Comparison of ENCODE assay signal across 22 mouse cellular contexts in genomic region chr2:180290503-180290902, GRCm38 (mm10). TPM values are rescaled to one million over a fixed set of nuclear protein-coding genes. Genes with fewer than 3 reads are reported as not detected.
DNase-seq lines count a peak whose midpoint lies in the region; ATAC-seq lines count a peak whose summit lies in the region.
"Had no signal": no experiment of that assay in that cellular context is flagged by ENCODE, and none has a peak within 500 bp of the region (broad histone marks: within the 10 kb centered on the region; RNA-seq: fewer than 3 reads in every experiment).

No protein-coding gene starts in this region.

- 69% methylated on average over 6 of the region's 6 CpGs for WGBS in kidney, embryonic 14.5 days
- WGBS in lung, embryonic 16.5 days = 44% methylated on average over 6 of the region's 6 CpGs
- WGBS in embryonic facial prominence, embryonic 13.5 days = 40% methylated on average over 6 of the region's 6 CpGs
- 48% methylated on average over 6 of the region's 6 CpGs for WGBS in stomach, embryonic 16.5 days

- H3K4me2 ChIP-seq in kidney, embryonic 14.5 days (replicated peaks; ENCODE audit: low read depth, low read length) = no peak overlapping the region
- no peak overlapping the region for H3K4me2 ChIP-seq in lung, embryonic 16.5 days (ENCODE audit: low read depth, low read length)
- H3K4me2 ChIP-seq in embryonic facial prominence, embryonic 13.5 days = no peak overlapping the region
- peak overlapping the region; percentile 20; the same call in 1 of the 2 replicates for H3K4me2 ChIP-seq in stomach, embryonic 16.5 days (ENCODE audit: low read depth, low read length)
- H3K4me2 ChIP-seq: liver, embryonic 15.5 days had no signal

- DNase-seq in kidney, postnatal 4 days = no peak
- no peak for DNase-seq in lung, postnatal 14 days
- DNase-seq in frontal cortex, postnatal 25 days (ENCODE audit: low spot score in 2 of 2) = no peak
- DNase-seq: adrenal gland, postnatal 14 days; cerebellum, adult 2 months; cerebellum, postnatal 25 days; gastrocnemius, postnatal 10 days; liver had no signal

- H3K9me3 ChIP-seq in kidney, embryonic 14.5 days (ENCODE audit: control insufficient read depth, low read length) = no peaks in the 10 kb centered on the region
- no peaks in the 10 kb centered on the region for H3K9me3 ChIP-seq in lung, embryonic 16.5 days (ENCODE audit: control insufficient read depth, low read length)
- no peaks in the 10 kb centered on the region for H3K9me3 ChIP-seq in embryonic facial prominence, embryonic 13.5 days
- H3K9me3 ChIP-seq in stomach, embryonic 16.5 days (replicated peaks; ENCODE audit: control insufficient read depth, low read length) = no peaks in the 10 kb centered on the region
- H3K9me3 ChIP-seq: hindbrain, embryonic 10.5 days; limb, embryonic 10.5 days; liver, embryonic 15.5 days had no signal

- no peak; the same call in 1 of the 2 replicates for ATAC-seq in kidney, embryonic 14.5 days (ENCODE audit: low FRiP score, low TSS enrichment)
- no peak for ATAC-seq in lung, embryonic 16.5 days (ENCODE audit: low read depth)
- no peak for ATAC-seq in embryonic facial prominence, embryonic 13.5 days (ENCODE audit: insufficient number of reproducible peaks, insufficient read depth, low FRiP score, low TSS enrichment, low read depth)
- no peak for ATAC-seq in stomach, embryonic 16.5 days (ENCODE audit: insufficient read depth, low FRiP score)
- ATAC-seq: forebrain, embryonic 14.5 days; hindbrain, postnatal 0 days had no signal

- no peaks in the 10 kb centered on the region for H3K4me1 ChIP-seq in kidney, embryonic 14.5 days (ENCODE audit: control insufficient read depth, insufficient read depth, low read length)
- peaks cover 33% of the 10 kb centered on the region for H3K4me1 ChIP-seq in lung, embryonic 16.5 days (replicated peaks; ENCODE audit: control insufficient read depth, insufficient read depth, low read length)
- H3K4me1 ChIP-seq in embryonic facial prominence, embryonic 13.5 days = peaks cover 13% of the 10 kb centered on the region; the same call in 1 of the 2 replicates
- peaks cover 21% of the 10 kb centered on the region for H3K4me1 ChIP-seq in stomach, embryonic 16.5 days (ENCODE audit: control insufficient read depth, insufficient read depth, low read length)
- H3K4me1 ChIP-seq: liver, embryonic 15.5 days had no signal

- no peak overlapping the region for H3K4me3 ChIP-seq in kidney, embryonic 14.5 days (ENCODE audit: low read length)
- H3K4me3 ChIP-seq in lung, embryonic 16.5 days (ENCODE audit: low read length) = no peak overlapping the region
- no peak overlapping the region for H3K4me3 ChIP-seq in embryonic facial prominence, embryonic 13.5 days
- no peak overlapping the region for H3K4me3 ChIP-seq in stomach, embryonic 16.5 days (replicated peaks; ENCODE audit: low read length)
- H3K4me3 ChIP-seq: hindbrain, embryonic 10.5 days; limb, embryonic 10.5 days; liver, embryonic 15.5 days had no signal

- no peaks in the 10 kb centered on the region for H3K27me3 ChIP-seq in kidney, embryonic 14.5 days (ENCODE audit: control insufficient read depth, insufficient read depth, low read length)
- no peaks in the 10 kb centered on the region for H3K27me3 ChIP-seq in lung, embryonic 16.5 days (ENCODE audit: control insufficient read depth, insufficient read depth, low read depth, low read length)
- H3K27me3 ChIP-seq in embryonic facial prominence, embryonic 13.5 days = no peaks in the 10 kb centered on the region
- no peaks in the 10 kb centered on the region for H3K27me3 ChIP-seq in stomach, embryonic 16.5 days (ENCODE audit: control insufficient read depth, insufficient read depth, low read length)
- H3K27me3 ChIP-seq: liver, embryonic 15.5 days had no signal

- H3K36me3 ChIP-seq in kidney, embryonic 14.5 days (ENCODE audit: control insufficient read depth, insufficient read depth, low read length) = no peaks in the 10 kb centered on the region
- H3K36me3 ChIP-seq in lung, embryonic 16.5 days (ENCODE audit: control insufficient read depth, insufficient read depth, low read length) = no peaks in the 10 kb centered on the region
- H3K36me3 ChIP-seq in embryonic facial prominence, embryonic 13.5 days = no peaks in the 10 kb centered on the region
- H3K36me3 ChIP-seq in stomach, embryonic 16.5 days (ENCODE audit: control insufficient read depth, insufficient read depth, low read length) = no peaks in the 10 kb centered on the region
- H3K36me3 ChIP-seq: hindbrain, embryonic 10.5 days; limb, embryonic 10.5 days; liver, embryonic 15.5 days had no signal

- H3K9ac ChIP-seq in kidney, embryonic 14.5 days (ENCODE audit: low read depth, low read length) = no peak overlapping the region
- H3K9ac ChIP-seq in lung, embryonic 16.5 days (ENCODE audit: low read length) = no peak overlapping the region; the same call in 1 of the 2 replicates
- no peak overlapping the region for H3K9ac ChIP-seq in embryonic facial prominence, embryonic 13.5 days
- H3K9ac ChIP-seq in stomach, embryonic 16.5 days (ENCODE audit: low read length) = peak overlapping the region; percentile 25; the same call in 1 of the 2 replicates
- H3K9ac ChIP-seq: liver, embryonic 15.5 days had no signal

- peak overlapping the region; percentile 12; the same call in 1 of the 2 replicates for H3K27ac ChIP-seq in kidney, embryonic 14.5 days (ENCODE audit: low read depth, low read length)
- H3K27ac ChIP-seq in lung, embryonic 16.5 days (ENCODE audit: low read length) = peak overlapping the region; percentile 76
- H3K27ac ChIP-seq in embryonic facial prominence, embryonic 13.5 days = 0 out of 2 replicates have a peak overlapping the region, but pooled peaks have one; percentile 11
- H3K27ac ChIP-seq in stomach, embryonic 16.5 days (ENCODE audit: low read length) = peak overlapping the region; percentile 47
- H3K27ac ChIP-seq: hindbrain, embryonic 10.5 days; hindbrain, postnatal 0 days; liver, embryonic 15.5 days had no signal

RNA-seq across cellular contexts. Expression of gene Rbbp8nl, which starts 0.8 kb away (rescaled TPM):
- 0.37 and 1.1 TPM in 2 replicates for polyA plus RNA-seq in kidney, embryonic 14.5 days (2014; fragmentation: Nextera tagmentation; extraction: Ambion mirVana)
- polyA plus RNA-seq in lung, embryonic 16.5 days (2015; fragmentation: Nextera tagmentation; extraction: Ambion mirVana) = 2.7 and 2.8 TPM in 2 replicates
- 1.6 and 1.7 TPM in 2 replicates for polyA plus RNA-seq in embryonic facial prominence, embryonic 13.5 days (2015; fragmentation: Nextera tagmentation; extraction: Ambion mirVana)
- 3.7 and 5.9 TPM in 2 replicates for polyA plus RNA-seq in stomach, embryonic 16.5 days (2015; fragmentation: Nextera tagmentation; extraction: Ambion mirVana)
- polyA plus RNA-seq: C2C12; cerebellum, adult 2 months; forebrain, embryonic 14.5 days; hindbrain, postnatal 0 days; liver, embryonic 15.5 days; midbrain, postnatal 0 days; neural tube, embryonic 14.5 days had no signal

RNA-seq across cellular contexts. Expression of gene Cables2, which starts 17.2 kb away (rescaled TPM):
- polyA plus RNA-seq in kidney, embryonic 14.5 days (2014; fragmentation: Nextera tagmentation; extraction: Ambion mirVana) = 13.3 and 21.1 TPM in 2 replicates
- 6.3 and 8.4 TPM in 2 replicates for polyA plus RNA-seq in lung, embryonic 16.5 days (2015; fragmentation: Nextera tagmentation; extraction: Ambion mirVana)
- 11.6 and 14.6 TPM in 2 replicates for polyA plus RNA-seq in embryonic facial prominence, embryonic 13.5 days (2015; fragmentation: Nextera tagmentation; extraction: Ambion mirVana)
- polyA plus RNA-seq in stomach, embryonic 16.5 days (2015; fragmentation: Nextera tagmentation; extraction: Ambion mirVana) = 4.3 and 4.6 TPM in 2 replicates

RNA-seq across cellular contexts. Expression of gene Rps21, which starts 33.3 kb away (rescaled TPM):
- polyA plus RNA-seq in kidney, embryonic 14.5 days (2014; fragmentation: Nextera tagmentation; extraction: Ambion mirVana) = 730 and 1,037 TPM in 2 replicates
- 455 and 526 TPM in 2 replicates for polyA plus RNA-seq in lung, embryonic 16.5 days (2015; fragmentation: Nextera tagmentation; extraction: Ambion mirVana)
- 653 and 689 TPM in 2 replicates for polyA plus RNA-seq in embryonic facial prominence, embryonic 13.5 days (2015; fragmentation: Nextera tagmentation; extraction: Ambion mirVana)
- 408 and 537 TPM in 2 replicates for polyA plus RNA-seq in stomach, embryonic 16.5 days (2015; fragmentation: Nextera tagmentation; extraction: Ambion mirVana)

RNA-seq across cellular contexts. Expression of gene Gata5, which starts 44.0 kb away (rescaled TPM):
- polyA plus RNA-seq in kidney, embryonic 14.5 days (2014; fragmentation: Nextera tagmentation; extraction: Ambion mirVana) = 3.5 and 4.5 TPM in 2 replicates
- polyA plus RNA-seq in lung, embryonic 16.5 days (2015; fragmentation: Nextera tagmentation; extraction: Ambion mirVana) = 23.2 and 25.3 TPM in 2 replicates
- polyA plus RNA-seq in embryonic facial prominence, embryonic 13.5 days (2015; fragmentation: Nextera tagmentation; extraction: Ambion mirVana) = 0.18 TPM in 1 of 2 replicates, not detected in the other
- 5.6 and 6.7 TPM in 2 replicates for polyA plus RNA-seq in stomach, embryonic 16.5 days (2015; fragmentation: Nextera tagmentation; extraction: Ambion mirVana)
- polyA plus RNA-seq: C2C12; cerebellum, adult 2 months; embryonic facial prominence, embryonic 14.5 days; forebrain, embryonic 14.5 days; hindbrain, postnatal 0 days; midbrain, postnatal 0 days; neural tube, embryonic 14.5 days; thymus, postnatal 0 days had no signal

Comparison
In these comparisons a context has a peak if more than half of its experiments do, and no peak if none do; other contexts are left out.
1. H3K27ac ChIP-seq: peak in every context shown above with its lines; median percentile 76 in lung, embryonic 16.5 days; 47 in stomach, embryonic 16.5 days; 12 in kidney, embryonic 14.5 days; 11 in embryonic facial prominence, embryonic 13.5 days.